Mouse (Mus musculus) c-Kit-positive CD71-positive TER-119-positive erythroid progenitor cells, embryonic 14.5 days (primary cell): ENCODE results near the gene Ptprh.
"Not testable (repeated sequence)": the region's sequence is repeated elsewhere in the genome, so short reads cannot be mapped to it uniquely, and the experiment has no call there.

ENCODE experiments used
- DNase-seq: peaks from one replicate; pipeline ENCODE4 v3.0.0-alpha.2; 2013; ENCODE audit warnings: low spot score

The Ptprh gene

DNA sequence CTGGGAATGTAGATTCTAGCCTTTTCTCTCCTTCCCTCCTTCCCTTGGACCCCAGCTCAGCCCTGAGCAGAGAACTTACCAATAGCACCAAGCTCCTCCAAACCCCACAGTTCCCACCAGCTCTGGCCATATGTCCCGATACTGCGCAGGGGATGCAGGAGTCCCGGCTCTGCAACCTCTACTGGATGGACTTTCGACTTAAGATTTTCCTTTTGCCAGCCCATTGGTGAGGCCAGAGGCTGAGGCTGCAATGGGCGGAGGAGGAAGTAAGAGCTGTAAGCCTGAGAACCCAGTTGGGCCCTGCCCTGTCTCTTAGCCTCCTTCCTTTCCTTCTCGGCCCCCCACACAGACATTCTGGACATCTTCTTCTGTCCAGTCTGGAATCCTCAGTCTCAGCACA lies 872 bp downstream of the Ptprh start:
- no peak for DNase-seq

DNA sequence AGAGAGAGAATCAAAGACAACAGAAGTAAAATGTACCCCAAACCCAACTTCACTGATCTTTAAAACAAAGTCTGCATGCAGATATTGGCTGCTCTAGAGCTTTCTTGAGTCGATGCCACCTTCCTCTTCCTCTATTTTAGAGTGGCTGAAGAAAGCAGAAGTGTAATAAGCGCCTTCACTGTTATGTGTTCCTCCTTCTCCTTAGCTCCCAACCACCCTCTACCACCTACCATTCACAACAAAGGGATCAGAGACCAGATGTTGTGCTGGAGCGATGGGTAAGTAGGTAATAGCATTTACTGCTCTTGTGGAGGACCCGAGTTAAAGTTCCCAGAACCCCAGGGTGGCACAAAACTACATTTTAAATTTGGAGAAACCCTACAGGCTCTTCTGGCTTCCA lies 6.8 kb downstream of the Ptprh start:
- DNase-seq = not testable (repeated sequence)

DNA sequence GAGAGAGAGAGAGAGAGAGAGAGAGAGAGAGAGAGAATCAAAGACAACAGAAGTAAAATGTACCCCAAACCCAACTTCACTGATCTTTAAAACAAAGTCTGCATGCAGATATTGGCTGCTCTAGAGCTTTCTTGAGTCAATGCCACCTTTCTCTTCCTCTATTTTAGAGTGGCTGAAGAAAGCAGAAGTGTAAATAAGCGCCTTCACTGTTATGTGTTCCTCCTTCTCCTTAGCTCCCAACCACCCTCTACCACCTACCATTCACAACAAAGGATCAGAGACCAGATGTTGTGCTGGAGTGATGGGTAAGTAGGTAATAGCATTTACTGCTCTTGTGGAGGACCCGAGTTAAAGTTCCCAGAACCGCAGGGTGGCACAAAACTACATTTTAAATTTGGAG lies 22.4 kb downstream of the Ptprh start:
- DNase-seq = not testable (repeated sequence)

DNA sequence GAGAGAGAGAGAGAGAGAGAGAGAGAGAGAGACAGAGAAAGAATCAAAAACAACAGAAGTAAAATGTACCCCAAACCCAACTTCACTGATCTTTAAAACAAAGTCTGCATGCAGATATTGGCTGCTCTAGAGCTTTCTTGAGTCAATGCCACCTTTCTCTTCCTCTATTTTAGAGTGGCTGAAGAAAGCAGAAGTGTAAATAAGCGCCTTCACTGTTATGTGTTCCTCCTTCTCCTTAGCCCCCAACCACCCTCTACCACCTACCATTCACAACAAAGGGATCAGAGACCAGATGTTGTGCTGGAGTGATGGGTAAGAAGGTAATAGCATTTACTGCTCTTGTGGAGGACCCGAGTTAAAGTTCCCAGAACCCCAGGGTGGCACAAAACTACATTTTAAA lies 31.5 kb downstream of the Ptprh start:
- not testable (repeated sequence) for DNase-seq

DNA sequence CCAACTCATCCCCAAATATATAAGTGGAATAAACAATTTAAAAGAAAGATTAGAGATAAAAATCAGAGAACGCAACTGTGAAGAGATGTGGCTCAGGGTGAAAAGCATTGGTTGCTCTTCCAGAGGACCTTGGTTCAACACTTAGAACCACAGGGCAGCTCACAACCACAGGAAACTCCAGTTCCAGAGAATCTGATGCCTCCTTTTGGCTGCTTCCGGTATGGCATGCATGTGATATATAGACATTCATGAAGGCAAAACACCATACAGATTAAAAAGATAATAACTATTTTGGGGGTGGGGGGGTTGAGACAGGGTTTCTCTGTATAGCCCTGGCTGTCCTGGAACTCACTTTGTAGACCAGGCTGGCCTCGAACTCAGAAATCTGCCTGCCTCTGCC lies 41.2 kb downstream of the Ptprh start:
- DNase-seq = no peak

DNA sequence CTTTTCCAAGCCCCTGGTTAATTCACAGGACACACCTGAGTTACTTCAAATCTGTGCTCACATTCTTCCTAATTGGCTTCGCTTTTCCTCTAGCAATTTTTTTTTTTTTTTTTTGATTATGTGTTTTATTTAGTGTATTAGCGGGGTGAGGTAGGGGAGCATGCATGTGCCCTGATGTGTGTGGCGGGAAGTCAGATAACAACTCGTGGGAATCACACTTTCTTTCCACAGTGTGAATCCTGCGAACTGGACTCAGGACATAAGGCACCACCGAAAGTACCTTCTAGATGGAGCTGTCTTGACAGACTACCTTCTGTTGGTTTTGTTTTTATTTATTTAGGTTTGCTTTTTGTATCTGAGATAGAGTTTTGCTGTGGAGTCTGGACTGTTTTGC lies 46.7 kb downstream of the Ptprh start:
- DNase-seq = no peak

DNA sequence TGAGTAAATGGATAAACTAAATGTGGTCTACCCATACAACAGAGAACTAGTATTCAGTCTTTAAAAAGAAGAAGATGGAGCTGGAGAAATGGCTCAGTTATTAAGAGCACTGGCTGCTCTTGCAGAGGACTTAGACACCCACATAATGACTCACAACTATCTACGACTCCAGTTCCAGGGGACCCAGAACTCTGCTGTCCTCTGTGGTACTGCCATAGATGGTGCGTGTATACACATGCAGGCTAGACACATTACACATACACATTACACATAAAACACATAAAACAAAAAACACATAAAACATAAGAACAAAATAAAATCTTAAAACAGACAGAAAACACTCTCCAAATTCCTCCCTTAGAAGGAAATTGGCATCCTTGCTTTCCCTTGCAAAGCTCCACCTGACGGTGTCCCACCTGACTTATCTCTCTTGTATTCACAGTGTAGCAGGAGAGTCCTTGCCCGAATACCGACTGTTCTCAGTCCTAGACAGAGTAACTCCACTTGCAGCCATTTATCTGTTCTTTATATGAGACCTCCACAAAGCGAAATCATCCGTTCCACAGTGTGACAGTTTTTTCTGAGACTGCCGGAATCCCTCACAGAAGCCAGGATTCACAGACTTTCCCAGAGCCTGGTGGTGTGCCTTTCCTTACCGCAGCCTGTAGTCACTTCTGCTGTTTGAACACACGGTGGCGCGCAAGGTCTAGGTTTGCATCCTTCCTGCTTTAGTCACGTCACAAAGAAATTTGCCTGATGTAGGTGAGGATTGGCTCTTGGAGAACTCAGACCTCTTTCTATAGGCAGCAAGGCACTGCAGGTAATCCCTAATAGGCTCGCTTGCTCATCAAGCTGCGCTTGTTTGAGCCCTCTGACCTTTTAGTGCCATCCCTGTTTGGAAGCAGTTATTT lies 47.3 kb downstream of the Ptprh start:
- DNase-seq = peak; percentile 74

DNA sequence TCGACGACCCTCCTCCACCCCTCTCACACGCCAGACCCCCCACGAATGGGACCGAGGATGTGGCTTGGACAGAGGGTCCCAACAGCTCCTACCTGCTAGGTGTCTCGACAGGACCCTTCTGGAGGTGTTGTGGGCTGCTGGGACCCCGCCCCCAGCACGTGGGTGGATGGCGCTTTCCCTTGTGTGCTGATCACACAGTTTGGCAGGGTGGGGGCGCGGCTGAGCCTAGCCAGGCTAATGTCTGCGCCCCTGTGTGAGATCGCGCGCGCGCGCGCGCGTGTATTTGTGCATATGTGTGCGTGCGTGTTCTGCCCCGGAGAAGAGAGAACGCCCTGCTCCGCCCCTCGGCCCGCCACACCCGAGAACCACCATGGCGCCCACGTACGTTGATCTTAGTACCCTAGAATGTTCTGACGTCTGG lies 56.6 kb downstream of the Ptprh start, which contains the start of gene Syt5:
TSS of gene Syt5 (minus strand) at position 321 of the 421 bp plus-strand sequence.
- no peak for DNase-seq

DNA sequence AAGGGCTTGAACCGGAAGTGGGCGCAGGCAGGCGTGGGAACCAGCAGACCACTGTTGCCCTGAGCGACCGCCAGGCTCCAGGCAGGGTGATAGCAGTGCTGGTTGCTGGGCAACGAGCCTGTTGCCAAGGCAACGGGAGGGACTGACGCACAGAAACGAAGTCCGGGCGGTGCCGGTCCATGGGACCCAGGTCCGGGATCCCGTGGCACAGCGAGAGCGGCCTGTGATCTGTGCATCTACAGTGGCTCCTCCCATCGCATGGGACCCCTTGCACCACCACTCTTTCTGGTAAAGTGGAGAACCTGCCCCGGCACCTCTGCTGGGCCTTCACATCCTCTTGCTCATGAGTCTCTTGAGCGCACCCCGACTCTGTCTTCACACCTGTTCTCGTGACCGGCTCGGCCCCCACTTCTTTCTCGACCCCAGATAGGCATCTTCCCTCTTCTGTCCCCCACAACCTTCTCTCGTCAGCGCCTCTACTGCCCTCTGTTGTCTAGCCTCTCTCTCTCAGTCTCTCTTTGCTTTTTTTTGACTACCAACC lies 57.2 kb downstream of the Ptprh start:
- DNase-seq = no peak

DNA sequence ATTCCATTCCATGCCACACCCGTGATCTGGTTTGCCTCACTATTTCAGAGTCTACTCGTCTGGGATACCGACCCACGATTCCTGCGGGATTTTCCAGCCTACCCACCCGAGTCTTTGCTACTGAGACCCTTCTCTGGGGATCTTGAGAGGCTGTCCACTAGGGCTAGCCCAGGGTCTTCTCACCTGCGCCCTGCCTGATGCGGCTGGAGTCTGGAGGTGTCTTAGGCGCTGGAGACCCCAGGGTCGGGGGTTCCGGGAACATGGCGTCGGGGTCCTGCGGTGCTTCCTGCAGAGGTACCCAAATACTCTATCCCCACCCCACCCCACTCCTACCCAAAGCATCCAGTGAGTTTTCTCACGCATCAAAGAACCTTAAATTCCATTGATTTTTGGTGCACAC lies 57.8 kb downstream of the Ptprh start:
- DNase-seq = no peak

DNA sequence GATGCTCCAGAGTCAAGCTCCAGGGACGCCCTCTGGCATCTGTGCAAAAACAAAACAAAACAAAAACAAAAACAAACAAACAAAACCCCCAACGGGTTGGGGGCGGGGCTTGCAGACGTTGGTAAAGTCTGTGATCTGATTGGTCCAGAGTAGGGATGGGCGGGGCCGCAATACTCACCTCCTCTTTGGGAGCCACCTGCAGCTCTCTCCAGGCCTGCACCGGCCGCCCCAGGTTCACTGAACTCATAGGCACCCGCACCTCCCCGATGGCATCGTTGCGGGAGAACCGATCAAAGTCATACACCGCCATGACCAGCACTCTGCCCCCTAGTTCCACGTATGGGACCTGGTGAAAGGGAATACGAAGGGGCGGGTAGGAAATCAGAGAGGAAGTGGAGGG lies 61.8 kb downstream of the Ptprh start:
- no peak for DNase-seq

DNA sequence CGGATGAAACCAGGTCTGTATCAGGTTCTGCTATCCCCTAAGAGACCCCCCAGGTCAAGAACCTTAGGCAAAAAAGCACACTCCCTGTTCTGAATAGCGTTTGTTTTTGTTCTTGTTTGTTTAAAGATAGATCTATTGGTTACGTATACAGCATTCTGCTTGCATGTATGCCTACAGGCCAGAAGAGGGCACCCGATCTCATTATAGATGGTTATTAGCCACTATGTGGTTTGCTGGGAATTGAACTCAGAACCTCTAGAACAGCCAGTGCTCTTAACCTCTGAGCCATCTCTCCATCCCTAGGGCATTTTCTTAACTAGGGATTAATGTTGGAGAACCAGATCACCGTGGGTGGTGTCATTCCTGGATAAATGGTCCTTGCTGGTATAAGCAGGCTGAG lies 62.5 kb downstream of the Ptprh start:
- no peak for DNase-seq

DNA sequence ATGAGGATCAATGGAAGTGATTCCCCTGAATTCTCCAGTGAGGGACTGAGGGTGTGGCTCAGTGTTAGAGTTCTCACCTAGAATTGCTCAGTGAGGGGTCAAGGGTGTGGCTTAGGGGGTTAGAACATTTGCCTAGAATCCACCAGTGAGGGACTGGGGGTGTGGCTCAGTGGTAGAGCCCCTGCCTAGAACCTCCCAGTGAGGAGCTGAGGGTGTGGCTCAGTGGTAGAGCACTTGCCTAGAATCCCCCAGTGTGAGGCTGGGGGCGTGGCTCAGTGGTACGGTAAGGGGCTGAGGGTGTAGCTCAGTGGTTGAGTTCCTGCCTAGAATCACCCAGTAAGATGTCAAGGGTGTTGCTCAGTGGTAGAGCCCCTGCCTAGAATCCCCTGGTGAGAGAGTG lies 64.8 kb downstream of the Ptprh start:
- no peak for DNase-seq

DNA sequence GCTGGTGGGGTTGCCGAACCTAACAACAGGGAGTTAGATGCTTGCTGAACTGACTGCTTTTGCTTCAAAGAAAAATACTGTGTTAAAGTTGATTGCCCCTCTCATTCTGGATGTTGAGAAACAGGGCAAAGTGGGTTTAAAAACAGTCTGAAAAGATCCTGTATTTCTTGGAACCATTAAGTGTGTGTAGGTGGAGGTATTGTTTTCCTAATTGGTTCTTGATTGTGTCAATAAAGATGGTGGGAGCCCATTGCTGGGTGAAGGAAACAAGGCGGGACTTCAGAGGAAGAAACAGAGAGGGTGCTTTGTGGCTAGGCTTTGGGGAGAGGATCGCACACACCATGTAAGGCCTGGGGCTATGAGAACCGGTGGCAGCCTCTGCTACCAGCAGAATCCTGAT lies 66.7 kb downstream of the Ptprh start:
- DNase-seq = no peak

DNA sequence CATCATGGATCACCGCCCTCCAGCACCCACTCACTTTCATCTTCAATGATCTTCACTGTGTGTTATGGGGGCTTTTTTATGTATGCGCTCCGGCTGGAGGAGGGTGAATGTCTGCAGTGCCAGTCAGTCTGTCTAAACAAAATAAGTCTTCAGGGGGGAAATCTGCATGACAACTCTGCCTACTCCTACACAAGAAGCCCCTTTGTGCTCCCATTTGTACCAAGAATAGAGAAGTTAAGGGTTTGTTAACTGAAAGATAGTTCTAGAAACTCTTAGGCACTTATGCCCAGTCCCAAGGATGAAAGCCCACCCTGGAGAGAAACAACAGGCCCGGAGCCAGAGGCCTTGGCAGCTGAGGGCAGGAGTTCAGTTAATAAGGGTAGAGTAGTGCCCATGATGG lies 67.5 kb downstream of the Ptprh start:
- DNase-seq = no peak

DNA sequence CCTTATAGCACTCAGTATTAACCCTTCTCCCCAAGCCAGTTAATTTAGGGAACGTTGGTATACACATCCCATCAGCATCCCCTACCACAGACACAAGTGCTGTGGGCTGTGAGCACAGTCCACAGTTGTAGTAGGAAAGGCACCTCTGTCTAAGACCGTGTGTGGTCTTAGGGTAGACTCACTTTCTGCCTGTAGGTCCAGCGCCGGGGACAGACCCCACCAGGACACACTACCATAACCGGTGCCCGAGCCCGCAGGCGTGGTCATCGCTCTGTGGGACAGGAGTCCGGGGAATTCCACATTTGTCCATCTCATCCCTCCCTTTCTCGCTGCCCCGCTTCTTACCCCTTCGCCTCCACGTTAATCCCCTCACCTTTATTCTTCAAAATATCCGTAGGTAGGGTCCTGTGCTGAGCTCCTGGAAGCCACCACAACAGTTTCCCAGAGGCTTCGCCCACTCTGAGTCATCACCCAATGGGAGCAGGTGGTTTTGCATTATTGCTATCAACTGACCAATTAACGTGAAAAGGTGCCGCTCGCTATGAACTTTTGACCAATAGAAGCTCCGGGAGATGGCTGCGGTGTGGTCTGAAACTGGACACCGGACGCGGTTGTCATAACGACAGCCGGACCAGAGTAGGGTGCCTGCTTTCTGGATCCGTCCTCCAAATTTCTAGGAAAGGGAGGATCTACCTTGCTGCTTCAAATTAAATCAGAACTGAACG lies 71.7 kb downstream of the Ptprh start, which contains the start of gene Dnaaf3:
TSS of gene Dnaaf3 (minus strand) at position 449 of the 725 bp plus-strand sequence.
- no peak for DNase-seq

DNA sequence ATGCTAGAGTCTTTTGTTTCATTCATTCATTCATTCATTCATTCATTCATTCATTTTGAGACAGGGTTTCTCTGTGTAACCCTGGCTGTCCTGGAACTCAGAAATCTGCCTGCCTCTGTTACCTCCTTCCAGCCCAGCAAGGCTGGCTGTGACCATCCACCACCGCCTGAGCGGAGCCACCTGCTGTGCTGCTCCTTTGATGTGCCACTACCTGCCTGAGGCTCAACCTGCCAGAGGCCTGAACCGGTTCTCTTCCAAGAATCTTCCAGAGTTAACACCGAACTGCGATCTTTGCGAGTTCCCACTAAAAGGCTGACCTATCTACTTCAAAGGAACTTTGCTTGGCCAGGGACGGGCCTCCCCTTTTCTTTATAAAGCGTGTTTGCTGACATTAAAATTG lies 73.7 kb downstream of the Ptprh start:
- DNase-seq = not testable (repeated sequence)

DNA sequence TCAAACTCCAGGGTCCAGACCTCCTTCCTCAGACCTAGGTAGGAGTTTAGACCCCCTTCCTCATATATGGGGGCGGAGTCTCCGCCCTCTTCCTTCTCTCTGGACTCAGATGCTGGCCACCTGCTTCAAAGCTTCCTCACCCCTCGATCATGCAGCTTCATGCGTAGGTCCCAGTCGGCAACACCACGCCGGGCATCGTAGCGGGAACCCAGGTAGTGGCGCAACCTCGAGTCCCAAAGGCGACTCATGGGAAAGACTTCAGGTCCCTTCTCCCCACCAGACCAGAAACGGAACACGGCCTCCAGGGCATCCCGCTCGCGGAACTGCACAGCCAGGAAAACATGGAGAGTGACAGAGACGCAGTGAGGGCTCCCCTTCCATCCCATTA lies 76.5 kb downstream of the Ptprh start:
- DNase-seq = no peak

DNA sequence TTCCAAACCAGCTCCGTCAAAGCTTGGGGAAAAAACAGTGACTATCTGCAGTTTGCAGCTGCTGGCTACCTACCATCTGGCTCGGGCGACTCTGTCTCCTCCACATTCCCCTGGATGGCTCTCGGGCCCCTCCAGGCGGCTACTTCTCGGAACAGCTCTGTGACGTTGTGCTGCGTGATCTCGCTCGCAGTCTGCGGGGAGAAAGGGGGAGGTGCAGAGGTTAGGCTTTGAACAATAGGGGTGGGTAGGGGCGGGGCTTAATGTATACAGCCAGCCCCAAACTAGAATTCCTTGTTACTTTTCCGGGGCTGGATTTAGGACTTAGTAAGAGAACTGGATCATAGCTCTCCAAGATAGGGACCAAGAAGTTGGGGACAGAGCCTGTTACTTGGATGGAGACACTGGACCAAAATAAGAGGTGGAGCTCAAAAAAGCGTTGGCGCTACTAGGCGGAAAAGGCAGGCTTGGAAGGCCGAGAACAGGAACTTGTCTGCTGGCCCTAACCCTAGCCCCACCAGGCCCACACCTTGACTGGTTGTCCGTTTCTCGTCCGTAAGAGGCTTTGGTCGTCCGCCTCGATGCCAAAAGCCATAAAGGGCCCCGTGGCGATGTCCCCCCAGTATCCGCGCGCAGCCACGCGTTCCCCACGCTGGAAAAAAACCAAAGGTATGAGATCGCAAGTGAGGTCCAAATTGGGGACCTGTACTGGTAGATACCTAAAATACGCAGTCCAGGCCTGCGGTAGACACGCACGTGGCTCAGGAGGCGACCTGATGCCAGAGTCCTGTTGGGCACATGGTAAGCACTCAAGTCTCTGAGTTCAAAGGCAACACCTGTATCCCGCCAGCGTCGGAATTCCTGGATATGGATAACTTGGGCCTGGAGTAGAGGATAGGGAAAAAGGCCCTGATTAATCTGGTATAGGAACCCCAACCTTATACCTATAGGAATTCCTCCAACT lies 77.2 kb downstream of the Ptprh start:
- peak; percentile 75 for DNase-seq

DNA sequence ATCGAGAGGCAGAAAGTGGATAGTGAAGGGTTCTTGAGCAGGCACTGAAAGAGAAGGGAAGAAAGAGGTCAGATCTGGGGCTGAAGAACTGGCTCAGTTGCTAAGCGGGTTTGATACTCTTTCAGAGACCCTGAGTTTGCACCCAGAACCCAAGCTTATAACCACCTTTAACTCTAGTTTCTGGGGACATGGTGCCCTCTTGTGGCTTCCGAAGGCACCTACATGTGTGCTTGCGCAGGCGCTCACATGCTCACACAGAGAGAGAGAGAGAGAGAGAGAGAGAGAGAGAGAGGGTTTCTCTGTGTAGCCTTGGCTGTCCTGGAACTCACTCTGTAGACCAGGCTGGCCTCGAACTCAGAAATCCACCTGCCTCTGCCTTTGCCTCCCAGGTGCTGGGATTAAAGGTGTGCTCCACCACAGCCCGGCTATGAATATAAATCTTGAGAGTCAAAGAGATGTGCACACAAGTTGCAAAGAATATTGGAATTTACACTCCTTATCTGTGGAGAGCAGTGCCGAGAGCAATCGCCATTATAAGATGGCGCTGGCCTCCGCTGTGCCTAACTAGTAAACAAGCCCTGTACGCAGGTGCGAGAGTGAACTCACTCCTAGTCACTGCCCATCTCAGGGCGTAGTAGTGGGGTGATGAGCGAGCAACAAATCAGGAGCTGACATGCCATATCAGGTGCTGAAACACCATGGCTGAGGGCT lies 79.5 kb downstream of the Ptprh start, which contains the start of gene Tnni3:
TSS of gene Tnni3 (minus strand) at position 18 of the 711 bp plus-strand sequence.
- DNase-seq = peak; percentile 52
